Mouse (Mus musculus): ENCODE measurements around the gene Stk17b. TPM values are rescaled to one million over a fixed set of nuclear protein-coding genes. Genes with fewer than 3 reads are reported as not detected.
A peak's percentile ranks its signal among the peaks of the same experiment; 100 is the strongest.

Stk17b gene
- polyA plus RNA-seq (2014; fragmentation: Nextera tagmentation; extraction: Ambion mirVana), result 14.5 and 16.8 TPM in 2 replicates

DNA sequence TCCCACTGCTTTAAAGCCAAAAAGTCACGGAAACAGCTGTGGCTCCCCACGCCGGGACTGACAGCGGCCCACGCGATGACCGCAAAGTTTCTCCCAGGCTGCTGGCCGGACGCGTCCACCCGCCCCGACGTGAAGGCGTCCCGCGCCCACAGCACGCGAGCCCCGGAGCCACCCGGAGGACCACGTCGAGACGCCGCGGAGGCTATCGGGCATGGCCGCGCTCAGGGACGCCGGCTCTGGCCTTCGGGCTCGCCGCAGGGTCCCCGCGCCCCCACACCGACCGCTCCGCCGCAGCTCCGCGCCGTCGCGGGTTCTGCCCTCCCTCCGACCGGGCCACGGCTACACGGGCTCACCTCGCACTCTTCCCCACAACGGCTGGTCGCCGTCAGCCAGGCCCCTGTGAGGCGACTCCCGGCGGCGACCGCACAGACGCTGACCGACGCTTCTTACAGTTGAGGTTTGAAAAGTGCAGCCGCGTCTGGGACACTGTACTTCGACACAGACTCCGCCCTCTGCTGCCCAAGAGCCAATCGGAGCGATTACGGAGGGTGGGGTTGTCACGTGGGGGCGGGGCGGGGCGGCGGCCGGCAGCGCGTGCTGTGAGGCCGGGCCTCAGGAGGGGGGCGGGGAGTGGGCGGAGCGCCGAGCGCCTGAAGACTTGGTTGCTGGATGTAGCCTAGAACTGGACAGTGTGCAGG, at the start of gene Stk17b:
Stk17b (minus strand) TSS at position 504 of the 698 bp plus-strand sequence.
- H3K36me3 ChIP-seq (ENCODE audit: control insufficient read depth, insufficient read depth, low read length), result no peaks in the 10 kb centered on the region
- H3K9ac ChIP-seq (ENCODE audit: low read length), result peak within 1 kb of the TSS; percentile 86
- no peaks in the 10 kb centered on the region for H3K4me1 ChIP-seq (ENCODE audit: control insufficient read depth in 2 of 2, insufficient read depth in 2 of 2, low read length in 2 of 2)
- H3K9me3 ChIP-seq (ENCODE audit: control insufficient read depth, low read length), result no peaks in the 10 kb centered on the region
- H3K4me2 ChIP-seq (ENCODE audit: low read length), result peak within 1 kb of the TSS; percentile 74
- no peaks in the 10 kb centered on the region for H3K27me3 ChIP-seq (ENCODE audit: control insufficient read depth, insufficient read depth, low read length)
- peak; percentile 97 for ATAC-seq (ENCODE audit: insufficient number of reproducible peaks, insufficient read depth, low FRiP score, low read depth)
- under 1% methylated on average over 66 of the region's 81 CpGs for WGBS
- peak within 1 kb of the TSS; percentile 84 to 94 for H3K27ac ChIP-seq (replicated peaks in 1 of 2; ENCODE audit: control insufficient read depth in 1 of 2, insufficient read depth in 1 of 2, low read depth in 2 of 2, low read length in 2 of 2)
- peak within 1 kb of the TSS; percentile 85 to 95 for H3K4me3 ChIP-seq (ENCODE audit: control insufficient read depth in 1 of 2, insufficient read depth in 1 of 2, low read depth in 1 of 2, low read length in 2 of 2)

DNA sequence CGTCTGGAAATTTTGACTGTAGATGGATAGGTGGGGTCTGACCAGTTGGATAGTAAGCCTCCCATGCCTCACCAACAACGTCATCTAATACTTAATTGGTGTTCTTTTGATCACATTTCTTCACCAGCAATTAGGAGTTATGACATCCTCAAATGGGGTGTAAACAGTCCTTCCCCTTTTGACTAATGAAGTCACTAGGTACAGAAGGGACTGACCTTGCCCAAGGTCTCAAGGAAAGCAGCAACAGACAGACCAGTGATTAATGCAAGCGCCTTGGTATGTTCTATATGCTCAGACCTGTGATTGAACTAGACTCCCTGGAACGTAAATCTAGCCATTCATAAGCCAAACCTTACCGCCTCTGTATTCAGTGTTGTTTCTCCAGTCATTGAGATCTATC, 45.3 kb upstream of the Stk17b start:
- no peak for ATAC-seq (ENCODE audit: insufficient number of reproducible peaks, insufficient read depth, low FRiP score, low read depth)
- 86% methylated on average over 5 of the region's 5 CpGs for WGBS

DNA sequence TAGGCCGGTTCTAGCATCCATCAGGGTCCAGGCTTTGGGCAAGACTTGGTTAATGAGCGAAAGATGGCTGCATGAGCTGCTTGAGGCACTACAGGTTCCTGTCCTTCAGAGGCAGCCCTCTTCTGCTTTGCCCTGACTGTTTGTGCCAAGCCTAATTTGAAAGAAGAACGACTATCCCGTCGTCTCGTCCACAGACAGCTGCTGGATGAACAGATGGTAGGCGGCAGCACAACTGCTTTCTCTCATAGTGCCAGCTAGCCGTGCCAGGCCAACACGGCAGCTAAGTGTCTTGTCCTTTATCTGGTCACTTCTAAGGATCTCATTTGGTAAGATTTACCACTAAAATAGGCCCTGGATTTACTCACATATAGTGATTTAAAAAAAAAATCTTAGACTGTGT, 44.1 kb upstream of the Stk17b start:
- Histone ChIP-seq H3K27me3 (ENCODE audit: control insufficient read depth, insufficient read depth, low read length) (no peaks in the 10 kb centered on the region), H3K4me3 (ENCODE audit: control insufficient read depth in 1 of 2, insufficient read depth in 1 of 2, low read depth in 1 of 2, low read length in 2 of 2) (no peak overlapping the region), H3K9me3 (ENCODE audit: control insufficient read depth, low read length) (no peaks in the 10 kb centered on the region), H3K36me3 (ENCODE audit: control insufficient read depth, insufficient read depth, low read length) (peaks cover 33% of the 10 kb centered on the region), H3K4me2 (ENCODE audit: low read length) (no peak overlapping the region), H3K9ac (ENCODE audit: low read length) (no peak overlapping the region), H3K27ac (replicated peaks in 1 of 2; ENCODE audit: control insufficient read depth in 1 of 2, insufficient read depth in 1 of 2, low read depth in 2 of 2, low read length in 2 of 2) (no peak overlapping the region), H3K4me1 (ENCODE audit: control insufficient read depth in 2 of 2, insufficient read depth in 2 of 2, low read length in 2 of 2) (peaks cover 0 to 3% of the 10 kb centered on the region in 2 experiments; a peak in 1 of 4 replicates)
- no peak for ATAC-seq (ENCODE audit: insufficient number of reproducible peaks, insufficient read depth, low FRiP score, low read depth)
- WGBS, result 84% methylated on average over 9 of the region's 9 CpGs

More for the DNA sequence above, 45.3 kb upstream of the Stk17b start:
- Histone ChIP-seq H3K4me1 (ENCODE audit: control insufficient read depth in 2 of 2, insufficient read depth in 2 of 2, low read length in 2 of 2) (no peaks in the 10 kb centered on the region), H3K9ac (ENCODE audit: low read length) (no peak overlapping the region), H3K9me3 (ENCODE audit: control insufficient read depth, low read length) (no peaks in the 10 kb centered on the region), H3K27ac (replicated peaks in 1 of 2; ENCODE audit: control insufficient read depth in 1 of 2, insufficient read depth in 1 of 2, low read depth in 2 of 2, low read length in 2 of 2) (no peak overlapping the region), H3K4me2 (ENCODE audit: low read length) (no peak overlapping the region), H3K27me3 (ENCODE audit: control insufficient read depth, insufficient read depth, low read length) (no peaks in the 10 kb centered on the region), H3K36me3 (ENCODE audit: control insufficient read depth, insufficient read depth, low read length) (peaks cover 32% of the 10 kb centered on the region), H3K4me3 (ENCODE audit: control insufficient read depth in 1 of 2, insufficient read depth in 1 of 2, low read depth in 1 of 2, low read length in 2 of 2) (no peak overlapping the region)

DNA sequence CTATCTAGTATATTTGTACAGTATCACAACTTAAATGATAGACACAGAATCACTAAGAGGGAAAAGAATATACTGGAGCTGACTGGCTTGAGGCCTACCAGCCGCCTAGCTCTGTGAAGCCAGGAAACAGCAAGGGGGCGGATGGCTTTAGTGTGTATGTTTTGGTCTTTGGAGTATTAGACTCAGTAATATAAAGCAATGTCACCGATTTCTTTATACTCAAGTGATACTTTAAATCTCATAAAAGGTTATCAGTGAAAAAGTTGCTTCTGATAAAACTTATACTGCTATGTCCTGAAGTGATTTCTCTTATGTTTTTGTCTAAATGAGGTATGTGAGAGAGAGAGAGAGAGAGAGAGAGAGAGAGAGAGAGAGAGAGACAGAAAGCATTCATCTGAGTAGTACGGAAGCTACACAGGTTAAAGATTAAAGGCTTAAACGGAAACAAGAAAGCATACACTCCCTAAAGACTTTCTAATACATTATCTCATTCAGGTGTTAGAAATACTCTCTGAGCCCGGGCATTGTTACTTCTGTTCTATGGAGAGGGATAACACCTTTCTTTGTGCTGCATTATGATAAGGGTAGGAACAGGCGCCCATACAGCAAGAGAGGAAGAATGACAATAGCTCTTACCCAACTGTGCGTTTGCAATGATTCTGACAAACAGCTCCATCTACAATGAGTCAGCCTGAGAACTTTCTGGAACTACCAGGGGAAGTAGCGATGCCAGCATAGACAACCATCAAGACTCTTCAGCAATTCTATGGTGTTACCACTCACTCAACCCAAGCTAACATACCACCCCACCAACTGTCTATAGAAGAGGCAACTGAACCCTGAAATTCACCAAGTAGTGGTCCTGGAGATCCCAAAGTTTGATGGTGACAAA, 39.7 kb upstream of the Stk17b start:
- no peak overlapping the region; the same call in 1 of the 2 replicates for H3K4me2 ChIP-seq (ENCODE audit: low read length)
- WGBS, result 69% methylated on average over 9 of the region's 9 CpGs
- H3K9me3 ChIP-seq (ENCODE audit: control insufficient read depth, low read length), result no peaks in the 10 kb centered on the region
- H3K36me3 ChIP-seq (ENCODE audit: control insufficient read depth, insufficient read depth, low read length), result peaks cover 12% of the 10 kb centered on the region; the same call in 1 of the 2 replicates
- no peak overlapping the region for H3K4me3 ChIP-seq (ENCODE audit: control insufficient read depth in 1 of 2, insufficient read depth in 1 of 2, low read depth in 1 of 2, low read length in 2 of 2)
- ATAC-seq (ENCODE audit: insufficient number of reproducible peaks, insufficient read depth, low FRiP score, low read depth), result no peak
- no peak overlapping the region for H3K27ac ChIP-seq (replicated peaks in 1 of 2; ENCODE audit: control insufficient read depth in 1 of 2, insufficient read depth in 1 of 2, low read depth in 2 of 2, low read length in 2 of 2)
- peaks cover 4 to 17% of the 10 kb centered on the region in 2 experiments; a peak in 3 of 4 replicates for H3K4me1 ChIP-seq (ENCODE audit: control insufficient read depth in 2 of 2, insufficient read depth in 2 of 2, low read length in 2 of 2)
- no peak overlapping the region for H3K9ac ChIP-seq (ENCODE audit: low read length)
- H3K27me3 ChIP-seq (ENCODE audit: control insufficient read depth, insufficient read depth, low read length), result no peaks in the 10 kb centered on the region

DNA sequence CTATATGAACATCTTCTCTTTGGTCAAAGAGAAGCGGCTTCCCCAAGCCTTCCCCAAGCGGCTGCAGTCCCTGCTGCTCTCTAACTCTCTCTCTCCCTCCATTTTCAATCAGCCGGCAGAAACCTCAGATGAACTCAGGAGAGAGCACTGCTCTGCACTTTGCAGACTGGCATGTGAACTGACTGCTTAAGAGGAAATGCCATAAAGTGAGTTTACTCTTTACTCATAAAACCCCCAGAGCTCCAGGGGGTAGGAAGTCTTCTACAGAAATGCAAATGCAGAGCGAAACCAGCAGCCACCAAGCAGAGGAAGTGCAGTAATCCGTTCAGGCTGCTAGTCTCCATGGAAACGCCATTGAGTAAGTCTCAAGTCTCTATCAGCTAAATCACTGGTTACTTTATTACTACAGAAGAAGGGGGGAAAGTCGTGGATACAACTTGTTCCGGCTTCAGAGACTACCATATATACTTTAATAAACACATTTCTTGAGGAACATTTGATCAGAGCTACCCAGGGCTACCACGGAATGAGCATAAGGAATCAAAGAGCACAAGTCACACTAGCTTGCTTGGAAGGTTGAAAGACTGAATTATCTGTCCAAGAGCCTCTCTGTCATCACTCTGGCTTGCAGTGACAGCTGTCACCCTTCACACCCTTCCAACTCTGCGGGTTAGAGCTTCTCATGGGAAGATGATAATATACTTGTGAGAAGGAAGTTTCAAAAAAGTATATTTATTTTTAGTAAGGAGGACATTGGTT, 38.8 kb upstream of the Stk17b start:
- Histone ChIP-seq H3K4me2 (ENCODE audit: low read length) (peak overlapping the region; percentile 48), H3K4me1 (ENCODE audit: control insufficient read depth in 2 of 2, insufficient read depth in 2 of 2, low read length in 2 of 2) (peaks cover 4 to 17% of the 10 kb centered on the region in 2 experiments; a peak in 3 of 4 replicates), H3K9me3 (ENCODE audit: control insufficient read depth, low read length) (no peaks in the 10 kb centered on the region), H3K36me3 (ENCODE audit: control insufficient read depth, insufficient read depth, low read length) (peaks cover 12% of the 10 kb centered on the region; the same call in 1 of the 2 replicates), H3K9ac (ENCODE audit: low read length) (no peak overlapping the region), H3K4me3 (ENCODE audit: control insufficient read depth in 1 of 2, insufficient read depth in 1 of 2, low read depth in 1 of 2, low read length in 2 of 2) (peak overlapping the region; percentile 5 to 9; a peak in 2 of 4 replicates), H3K27ac (replicated peaks in 1 of 2; ENCODE audit: control insufficient read depth in 1 of 2, insufficient read depth in 1 of 2, low read depth in 2 of 2, low read length in 2 of 2) (0 out of 4 replicates have a peak overlapping the region, but pooled peaks of 1 of the 2 experiments have one; percentile 27), H3K27me3 (ENCODE audit: control insufficient read depth, insufficient read depth, low read length) (no peaks in the 10 kb centered on the region)
- ATAC-seq (ENCODE audit: insufficient number of reproducible peaks, insufficient read depth, low FRiP score, low read depth), result no peak
- WGBS, result 8% methylated on average over 10 of the region's 10 CpGs

DNA sequence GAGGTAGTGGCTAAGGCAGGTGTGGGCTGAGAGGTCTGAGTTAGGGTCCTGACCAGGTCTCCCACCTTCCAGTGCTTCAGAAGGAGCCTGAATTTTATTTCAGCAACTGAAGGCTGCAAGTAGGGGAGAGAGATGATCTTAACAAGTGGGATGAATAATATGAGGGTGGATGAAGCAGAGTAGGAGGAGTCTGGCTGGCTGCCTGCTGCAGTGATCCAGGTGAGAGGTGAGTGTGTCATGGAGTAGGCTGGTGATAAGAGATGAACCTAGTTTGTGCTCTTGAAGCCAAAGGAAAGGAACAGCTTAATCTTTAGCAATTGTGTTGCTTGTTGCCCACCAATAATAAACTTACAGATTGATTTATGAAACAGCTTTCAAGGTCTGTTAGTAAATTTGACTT, 37.0 kb upstream of the Stk17b start:
- no peak overlapping the region for H3K9ac ChIP-seq (ENCODE audit: low read length)
- no peak for ATAC-seq (ENCODE audit: insufficient number of reproducible peaks, insufficient read depth, low FRiP score, low read depth)
- H3K27ac ChIP-seq (replicated peaks in 1 of 2; ENCODE audit: control insufficient read depth in 1 of 2, insufficient read depth in 1 of 2, low read depth in 2 of 2, low read length in 2 of 2), result no peak overlapping the region

DNA sequence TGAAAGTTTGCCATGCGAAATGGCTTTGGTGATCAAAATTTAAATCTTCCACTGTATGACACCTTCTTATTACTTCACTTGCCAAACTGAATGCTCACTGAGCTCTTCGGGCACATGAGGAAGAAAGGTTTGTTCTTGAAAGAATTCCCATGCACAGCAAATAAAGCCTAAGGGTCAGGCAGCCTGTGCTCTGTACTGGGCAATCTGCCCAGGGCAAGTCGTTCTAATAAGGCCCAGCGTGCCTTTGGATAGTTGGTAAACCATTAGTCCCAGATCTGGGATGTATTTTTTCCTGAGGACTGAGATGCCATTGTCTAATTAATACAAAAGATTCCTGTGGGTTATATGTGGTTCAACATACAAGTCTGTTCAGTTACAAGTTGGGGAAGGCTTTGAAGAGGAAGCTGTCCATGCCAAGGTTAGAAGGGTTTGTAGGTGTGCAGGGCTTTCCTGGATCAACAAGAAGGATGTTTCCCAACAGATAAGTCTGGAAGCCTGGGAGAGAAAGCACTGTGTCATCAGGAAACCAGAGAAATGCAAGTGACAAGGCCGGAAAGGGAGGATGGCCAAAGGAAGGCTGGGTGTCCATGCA, 35.1 kb upstream of the Stk17b start:
- Histone ChIP-seq H3K27me3 (ENCODE audit: control insufficient read depth, insufficient read depth, low read length) (no peaks in the 10 kb centered on the region), H3K27ac (replicated peaks in 1 of 2; ENCODE audit: control insufficient read depth in 1 of 2, insufficient read depth in 1 of 2, low read depth in 2 of 2, low read length in 2 of 2) (no peak overlapping the region), H3K4me2 (ENCODE audit: low read length) (no peak overlapping the region), H3K9ac (ENCODE audit: low read length) (no peak overlapping the region), H3K9me3 (ENCODE audit: control insufficient read depth, low read length) (no peaks in the 10 kb centered on the region), H3K4me1 (ENCODE audit: control insufficient read depth in 2 of 2, insufficient read depth in 2 of 2, low read length in 2 of 2) (peaks cover 4 to 17% of the 10 kb centered on the region in 2 experiments; a peak in 3 of 4 replicates), H3K4me3 (ENCODE audit: control insufficient read depth in 1 of 2, insufficient read depth in 1 of 2, low read depth in 1 of 2, low read length in 2 of 2) (no peak overlapping the region), H3K36me3 (ENCODE audit: control insufficient read depth, insufficient read depth, low read length) (no peaks in the 10 kb centered on the region)
- ATAC-seq (ENCODE audit: insufficient number of reproducible peaks, insufficient read depth, low FRiP score, low read depth), result no peak
- 77% methylated on average over 5 of the region's 5 CpGs for WGBS

More for the DNA sequence above, 37.0 kb upstream of the Stk17b start:
- Histone ChIP-seq H3K4me2 (ENCODE audit: low read length) (no peak overlapping the region), H3K4me3 (ENCODE audit: control insufficient read depth in 1 of 2, insufficient read depth in 1 of 2, low read depth in 1 of 2, low read length in 2 of 2) (no peak overlapping the region), H3K27me3 (ENCODE audit: control insufficient read depth, insufficient read depth, low read length) (no peaks in the 10 kb centered on the region), H3K9me3 (ENCODE audit: control insufficient read depth, low read length) (no peaks in the 10 kb centered on the region), H3K4me1 (ENCODE audit: control insufficient read depth in 2 of 2, insufficient read depth in 2 of 2, low read length in 2 of 2) (peaks cover 4 to 17% of the 10 kb centered on the region in 2 experiments; a peak in 3 of 4 replicates), H3K36me3 (ENCODE audit: control insufficient read depth, insufficient read depth, low read length) (peaks cover 12% of the 10 kb centered on the region; the same call in 1 of the 2 replicates)

Measured in heart, embryonic 14.5 days (tissue).